Mouse (Mus musculus) heart, postnatal 0 days (tissue): ENCODE measurements around the gene Pofut1.

Source experiments
- CTCF ChIP-seq: IDR thresholded peaks from 2 replicates; pipeline ENCODE4 v1.5.1; 2016; ENCODE audit warnings: antibody characterized with exemption, control low read depth, low read depth
- EP300 ChIP-seq: IDR thresholded peaks from 2 replicates; pipeline ENCODE4 v1.6.1; 2016; ENCODE audit warnings: antibody characterized with exemption, low read depth

GRCm38 (mm10) chr2:153237891-153238290, 3.4 kb upstream of the Pofut1 start:
- TF ChIP-seq CTCF (no peak), EP300 (no peak)
